Mouse (Mus musculus) embryonic facial prominence, embryonic 10.5 days (tissue): Measurements from ENCODE around the gene Gm21903. TPM values are rescaled to one million over a fixed set of nuclear protein-coding genes. Genes with fewer than 3 reads are reported as not detected.
"Not testable (repeated sequence)": the region's sequence is repeated elsewhere in the genome, so short reads cannot be mapped to it uniquely, and the experiment has no call there.

Source experiments
- DNase-seq: peaks from one replicate; pipeline ENCODE4 v3.0.0-alpha.2; 2017; ENCODE audit warnings: low spot score
- H3K27ac ChIP-seq: fragments of 300-500 bp; sonication (generic); replicated peaks from 2 replicates; pipeline ENCODE4 v1.5.1; 2016; ENCODE audit warnings: mild to moderate bottlenecking
- H3K27me3 ChIP-seq: fragments of 300-500 bp; sonication (generic); replicated peaks from 2 replicates; pipeline ENCODE4 v1.6.1; 2016; ENCODE audit warnings: low read depth, mild to moderate bottlenecking; ENCODE audit not compliant: poor library complexity, severe bottlenecking
- H3K36me3 ChIP-seq: fragments of 300-500 bp; sonication (generic); replicated peaks from 2 replicates; pipeline ENCODE4 v1.6.1; 2016; ENCODE audit warnings: mild to moderate bottlenecking, moderate library complexity
- H3K4me1 ChIP-seq: fragments of 300-500 bp; sonication (generic); 2 replicates; pipeline ENCODE4 v1.6.1; 2016
- H3K4me3 ChIP-seq: fragments of 300-500 bp; sonication (generic); 2 replicates; pipeline ENCODE4 v1.5.1; 2016; ENCODE audit warnings: mild to moderate bottlenecking, moderate library complexity
- H3K9me3 ChIP-seq: fragments of 300-500 bp; sonication (generic); 2 replicates; pipeline ENCODE4 v1.6.1; 2016; ENCODE audit warnings: mild to moderate bottlenecking
- WGBS: fragments of 180-500 bp; shearing (Covaris S2); methylation state at CpG from one replicate; pipeline ENCODE4 v1.1.7; 2016; 5-methylcytosine and 5-hydroxymethylcytosine counted together
- polyA plus RNA-seq: library from polyadenylated mRNA; unstranded; fragments of >200 nt; fragmentation: Nextera tagmentation; extraction: Ambion mirVana; gene quantifications from 2 replicates; pipeline ENCODE4 v1.2.1, GENCODE M21; 2016

Gene Gm21903
- not detected in 2 replicates for polyA plus RNA-seq

DNA sequence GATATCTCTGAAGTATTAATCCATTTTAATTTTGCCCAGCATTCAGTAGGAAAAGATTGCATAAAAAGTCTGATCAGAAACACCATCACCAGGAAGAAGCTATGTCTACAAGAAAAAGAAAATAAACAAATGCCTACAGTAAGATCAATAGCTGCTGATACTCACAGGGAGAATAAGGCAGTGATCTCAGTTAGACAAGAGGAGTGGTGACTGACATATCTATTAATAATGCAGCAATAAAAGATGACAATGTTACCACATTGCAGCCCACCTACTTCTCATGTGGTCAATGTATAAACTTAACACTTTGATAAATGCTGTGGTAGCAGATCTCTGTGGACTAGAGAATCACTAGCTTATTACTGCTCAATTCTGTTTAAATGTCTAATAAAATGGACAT lies at the start of gene Gm21903:
TSS of gene Gm21903 (minus strand) at position 101 of the 400 bp plus-strand sequence.
- Histone ChIP-seq H3K4me1 (no peaks in the 10 kb centered on the region), H3K27ac (no peak within 1 kb of the TSS), H3K9me3 (peaks cover 4% of the 10 kb centered on the region; the same call in 1 of the 2 replicates), H3K36me3 (no peaks in the 10 kb centered on the region), H3K4me3 (no peak within 1 kb of the TSS), H3K27me3 (no peaks in the 10 kb centered on the region)
- DNase-seq = no peak

DNA sequence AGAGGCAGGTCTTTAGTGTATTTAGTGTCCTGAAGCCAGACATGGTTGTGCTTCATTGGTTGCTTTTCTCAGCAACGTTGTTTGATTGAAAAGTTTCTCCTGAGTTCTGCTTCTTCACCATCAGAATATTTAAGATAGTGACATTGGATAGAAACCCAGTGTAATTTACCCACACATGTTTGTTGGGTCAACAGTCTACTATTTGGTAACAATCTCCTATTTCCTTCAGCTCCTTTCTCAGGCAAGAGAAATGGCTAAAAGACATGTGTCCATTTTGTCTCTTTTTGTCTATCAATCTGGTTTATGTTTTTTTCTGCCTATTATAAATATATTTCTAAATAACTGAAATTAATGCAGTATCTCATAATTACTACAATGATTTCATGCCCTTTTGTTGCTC lies 33.8 kb upstream of the Gm21903 start, which contains the start of gene Esp23:
TSS of gene Esp23 (minus strand) at position 101 of the 400 bp plus-strand sequence.
- WGBS = 48% methylated on average over 1 of the region's 1 CpGs

DNA sequence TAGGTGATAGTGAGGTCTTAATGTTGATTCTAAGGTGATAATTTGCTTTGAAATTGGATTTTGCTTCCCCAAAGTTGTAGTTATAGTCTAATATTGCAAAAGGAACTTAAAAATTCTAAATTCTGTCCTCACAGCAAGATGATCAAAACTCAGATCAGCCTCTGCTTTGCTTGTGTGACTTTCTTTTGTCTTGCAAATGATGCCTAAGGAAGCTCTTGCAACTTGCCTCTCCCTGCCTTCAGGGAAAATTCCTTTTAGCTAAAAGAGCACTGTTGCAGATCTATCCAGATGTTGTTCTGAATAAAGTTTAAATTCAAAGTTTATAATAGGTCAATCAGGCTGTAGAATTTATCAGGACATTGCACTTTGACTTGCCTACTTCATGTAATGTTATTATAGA lies 20.5 kb upstream of the Gm21903 start:
- Histone ChIP-seq H3K4me1 (no peaks in the 10 kb centered on the region), H3K27ac (no peak overlapping the region), H3K27me3 (no peaks in the 10 kb centered on the region), H3K36me3 (no peaks in the 10 kb centered on the region), H3K4me3 (no peak overlapping the region), H3K9me3 (peaks cover 21% of the 10 kb centered on the region; the same call in 1 of the 2 replicates)
- DNase-seq = no peak

More for the DNA sequence above, 33.8 kb upstream of the Gm21903 start, which contains the start of gene Esp23:
- Histone ChIP-seq H3K9me3 (peaks cover 9% of the 10 kb centered on the region; the same call in 1 of the 2 replicates), H3K36me3 (no peaks in the 10 kb centered on the region), H3K27me3 (no peaks in the 10 kb centered on the region), H3K27ac (no peak within 1 kb of the TSS), H3K4me3 (no peak within 1 kb of the TSS), H3K4me1 (no peaks in the 10 kb centered on the region)
- DNase-seq = no peak

DNA sequence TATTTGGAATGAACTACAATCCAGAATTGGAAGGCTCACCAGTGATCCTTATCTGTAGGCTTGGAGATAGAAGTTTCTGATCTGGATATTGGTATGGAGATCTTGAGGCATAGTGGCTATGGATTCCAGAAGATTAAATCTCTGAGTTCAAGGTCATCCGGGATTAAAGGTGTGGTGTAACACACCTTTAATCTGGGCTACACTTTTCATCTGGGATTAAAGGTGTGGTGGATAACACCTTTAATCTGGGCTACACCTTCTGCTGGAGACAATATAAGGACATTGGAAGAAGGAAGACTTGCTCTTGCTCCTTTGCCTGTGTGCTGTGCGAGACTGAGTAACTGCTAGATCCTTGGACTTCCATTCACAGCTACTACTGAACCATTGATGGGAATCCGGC lies 6.7 kb downstream of the Gm21903 start, which contains the start of gene Esp24:
TSS of gene Esp24 (plus strand) at position 301 of the 400 bp plus-strand sequence.
- H3K4me1 ChIP-seq, H3K4me3 ChIP-seq, H3K27ac ChIP-seq, H3K27me3 ChIP-seq, DNase-seq, H3K36me3 ChIP-seq: not testable (repeated sequence)
- WGBS = 86% methylated on average over 3 of the region's 3 CpGs
- peaks cover 11% of the 10 kb centered on the region; the same call in 1 of the 2 replicates for H3K9me3 ChIP-seq

DNA sequence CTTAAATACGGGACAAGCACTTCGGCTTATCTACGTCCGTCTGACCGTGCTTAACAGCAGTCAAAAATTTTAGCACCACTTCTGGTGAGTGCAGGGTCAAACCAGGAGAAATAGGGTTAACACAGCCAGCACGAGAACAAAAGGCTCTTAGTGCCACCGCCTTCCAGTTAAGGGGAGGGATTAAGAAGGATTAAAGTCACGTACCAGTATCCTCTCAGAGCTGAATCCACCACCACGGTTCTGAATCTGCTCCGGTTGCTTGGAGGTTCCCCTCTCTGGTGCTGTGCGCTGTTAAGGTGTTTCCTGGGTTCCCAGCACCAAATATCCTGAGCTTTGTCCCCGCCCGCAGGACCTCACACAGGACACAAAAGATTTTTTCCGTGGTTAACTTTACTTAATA lies 26.0 kb downstream of the Gm21903 start:
- no peak overlapping the region for H3K4me3 ChIP-seq
- 55% methylated on average over 14 of the region's 14 CpGs for WGBS
- DNase-seq = no peak
- no peaks in the 10 kb centered on the region for H3K4me1 ChIP-seq
- H3K36me3 ChIP-seq = no peaks in the 10 kb centered on the region
- H3K9me3 ChIP-seq = peaks cover 12% of the 10 kb centered on the region; the same call in 1 of the 2 replicates
- no peaks in the 10 kb centered on the region for H3K27me3 ChIP-seq
- no peak overlapping the region for H3K27ac ChIP-seq

DNA sequence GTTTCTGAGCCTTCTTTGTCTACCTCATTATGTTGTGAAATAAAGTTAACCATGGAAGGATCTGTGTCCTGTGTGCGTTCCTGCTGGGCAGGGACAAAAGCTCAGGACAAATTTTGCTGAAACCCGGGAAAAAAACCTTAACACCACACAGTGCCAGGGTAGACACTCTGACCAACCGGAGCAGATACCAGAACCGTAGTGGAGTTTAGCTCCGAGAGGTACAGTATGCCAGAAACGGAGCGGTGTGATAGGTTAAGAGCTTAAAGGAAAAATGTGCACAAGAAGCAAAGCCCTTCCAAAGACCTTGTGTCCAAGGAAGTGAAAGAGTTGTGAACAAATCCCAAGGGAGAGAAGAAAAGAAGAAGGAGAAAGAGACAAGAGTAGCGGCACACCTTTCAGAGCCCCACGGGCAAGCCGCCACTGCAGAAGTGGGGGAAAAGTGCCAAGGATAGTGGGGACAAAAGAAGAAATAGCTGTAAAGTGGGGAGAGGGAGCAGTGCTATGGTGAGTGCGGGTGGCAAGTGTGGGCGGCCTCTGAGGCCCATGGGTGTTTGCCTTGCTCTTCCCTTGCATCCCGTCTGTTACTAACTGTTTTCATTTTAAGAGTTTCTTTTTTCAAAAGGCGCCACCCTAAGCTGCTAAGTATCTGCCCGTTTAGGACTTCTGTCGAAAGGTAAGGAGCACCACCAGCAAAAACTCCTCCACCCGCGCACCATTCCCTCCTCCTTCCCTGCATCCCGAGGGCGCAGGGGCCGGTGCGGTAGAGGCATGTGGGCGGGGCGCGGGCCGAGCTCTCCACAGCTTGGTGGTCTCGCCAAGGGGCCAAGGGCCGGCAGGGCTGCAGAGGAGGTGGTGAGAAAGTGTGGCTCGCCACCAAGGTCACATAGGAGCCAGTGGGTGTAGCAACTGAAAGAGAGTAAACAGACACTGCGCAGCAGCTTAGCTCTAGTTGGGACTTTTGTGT lies 32.2 kb downstream of the Gm21903 start:
- H3K27ac ChIP-seq = no peak overlapping the region
- 41% methylated on average over 30 of the region's 30 CpGs for WGBS
- H3K9me3 ChIP-seq = peaks cover 9% of the 10 kb centered on the region
- no peaks in the 10 kb centered on the region for H3K36me3 ChIP-seq
- no peaks in the 10 kb centered on the region for H3K4me1 ChIP-seq
- H3K27me3 ChIP-seq = no peaks in the 10 kb centered on the region
- peak overlapping the region; percentile 37 for H3K4me3 ChIP-seq
- DNase-seq = peak; percentile 9

DNA sequence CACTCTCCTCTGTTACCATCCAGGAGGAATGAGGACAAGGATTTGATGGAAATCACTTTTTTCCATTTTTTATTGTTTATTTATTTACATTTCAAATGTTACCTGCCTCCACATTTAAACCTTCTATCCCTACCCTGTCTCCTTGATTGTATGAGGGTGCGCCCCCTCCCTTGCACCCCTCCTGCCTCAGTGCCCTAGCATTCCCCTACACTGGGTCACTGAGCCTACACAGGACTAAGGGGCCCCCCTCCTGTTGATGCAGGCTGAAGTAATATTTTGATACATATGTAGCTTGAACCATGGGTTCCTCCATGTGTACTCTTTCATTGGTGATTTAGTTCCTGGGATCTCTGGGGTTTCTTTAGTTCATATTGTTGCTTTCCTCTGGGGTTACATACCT lies 33.3 kb downstream of the Gm21903 start:
- Histone ChIP-seq H3K27ac (no peak overlapping the region), H3K4me1 (no peaks in the 10 kb centered on the region), H3K4me3 (no peak overlapping the region), H3K27me3 (no peaks in the 10 kb centered on the region), H3K9me3 (peaks cover 6% of the 10 kb centered on the region), H3K36me3 (no peaks in the 10 kb centered on the region)
- WGBS = 89% methylated on average over 1 of the region's 1 CpGs
- no peak for DNase-seq

Other genes with a start within 250 kb of the Gm21903 start
- gene Esp24, start 6.6 kb downstream of the Gm21903 start, polyA plus RNA-seq = not detected in 2 replicates
- gene Esp23, start 33.7 kb upstream of the Gm21903 start, polyA plus RNA-seq = not detected in 2 replicates
- gene Esp22, start 52.0 kb upstream of the Gm21903 start, polyA plus RNA-seq = not detected in 2 replicates